15 mouse cellular contexts compared by ENCODE assay signal in the genomic region with DNA sequence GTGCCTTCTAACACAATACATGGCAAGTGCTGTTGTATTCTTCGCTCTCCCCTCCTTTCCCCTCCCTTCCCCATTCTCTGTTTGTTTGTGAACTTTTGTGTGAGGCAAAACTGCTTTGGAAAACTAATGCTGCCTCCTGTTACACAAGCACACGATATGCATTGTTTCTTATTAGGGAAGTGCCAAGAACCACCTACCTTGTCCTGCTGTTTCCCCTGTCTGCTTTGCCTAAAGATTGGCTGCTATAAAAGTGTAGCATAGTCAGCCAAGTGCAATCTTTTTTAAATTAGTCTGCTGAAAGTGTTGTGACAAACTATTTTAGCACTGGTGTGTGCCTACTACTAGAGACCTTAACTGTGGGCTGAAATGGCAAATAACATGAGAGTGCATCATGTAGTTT. TPM values are rescaled to one million over a fixed set of nuclear protein-coding genes. Genes with fewer than 3 reads are reported as not detected.
DNase-seq lines count a peak whose midpoint lies in the region; ATAC-seq lines count a peak whose summit lies in the region.
"Had no signal": no experiment of that assay in that cellular context is flagged by ENCODE, and none has a peak within 500 bp of the region (broad histone marks: within the 10 kb centered on the region; RNA-seq: fewer than 3 reads in every experiment).

No protein-coding gene starts in this region.

- DNase-seq in frontal cortex, adult 2 months (ENCODE audit: extremely low spot score in 1 of 2, low spot score in 1 of 2) = peak; percentile 28 to 48
- no peak for DNase-seq in frontal cortex, postnatal 10 days (ENCODE audit: low spot score in 2 of 2)
- DNase-seq in right cerebral cortex, adult 2 months (ENCODE audit: low spot score in 2 of 2) = peak; percentile 29 to 36
- no peak for DNase-seq in right cerebral cortex, postnatal 4 days
- DNase-seq in left cerebral cortex, adult 9 months (ENCODE audit: low spot score in 2 of 2) = peak; percentile 26 to 44
- DNase-seq in gastrocnemius, adult 8-10 months (ENCODE audit: low spot score in 2 of 2) = no peak
- DNase-seq: B cell, adult 2 months; cerebellum, adult 11-12 months; embryo, embryonic 11 days; gastrocnemius, postnatal 10 days; heart, postnatal 36 days; lung, adult 2 months; thymus, adult 2 months had no signal

- ATAC-seq in activated CD4-positive, CD25-positive, alpha-beta regulatory T cell, adult 4 months = no peak
- ATAC-seq: midbrain, embryonic 15.5 days had no signal

RNA-seq across cellular contexts. Expression of gene Diaph2, which starts 15.8 kb away (rescaled TPM):
- polyA plus RNA-seq in frontal cortex, adult 2 months (2012; rRNA removed) = 7.4 and 8.2 TPM in 2 replicates
- total RNA-seq in gastrocnemius, adult 8-10 months (2022) = 1 to 10 TPM; 2.8 to 4.7 (median 3.7) TPM
- 1 to 10 TPM; 6.1 to 6.2 TPM for polyA plus RNA-seq in activated CD4-positive, CD25-positive, alpha-beta regulatory T cell, adult 4 months (2017; shearing (Covaris generic))

Comparison
In these comparisons a context has a peak if more than half of its experiments do, and no peak if none do; other contexts are left out.
1. DNase-seq: peak in frontal cortex, adult 2 months (2 of 2), right cerebral cortex, adult 2 months (2 of 2) and left cerebral cortex, adult 9 months (2 of 2); none in frontal cortex, postnatal 10 days (0 of 2), right cerebral cortex, postnatal 4 days (single experiment) and gastrocnemius, adult 8-10 months (0 of 2).